Mouse (Mus musculus) ES-E14 (cell line): ENCODE measurements around the gene Zfp385b. TPM values are rescaled to one million over a fixed set of nuclear protein-coding genes. Genes with fewer than 3 reads are reported as not detected.

ENCODE experiments used
- DNase-seq: peaks from one replicate; pipeline ENCODE4 v3.0.0-alpha.2; 2013; ENCODE audit warnings: low read depth, low spot score
- H3K27ac ChIP-seq: 2 replicates; pipeline ENCODE4 v1.5.1; 2012; ENCODE audit warnings: low read depth, mild to moderate bottlenecking, low read length, moderate library complexity, mixed read lengths; ENCODE audit not compliant: poor library complexity, insufficient read depth, severe bottlenecking
- H3K36me3 ChIP-seq: 2 replicates; pipeline ENCODE4 v1.6.1; 2012; ENCODE audit warnings: mild to moderate bottlenecking, low read length, moderate library complexity, mixed read lengths; ENCODE audit not compliant: control insufficient read depth, poor library complexity, insufficient read depth, severe bottlenecking
- H3K4me1 ChIP-seq, 2 experiments: fragments of 150-350 bp in 1 of 2; sonication (generic) in 1 of 2; 2 replicates each; pipeline ENCODE4 v1.6.1; 2012; ENCODE audit warnings: low read length in 2 of 2, mild to moderate bottlenecking in 1 of 2, mixed read lengths in 1 of 2; ENCODE audit not compliant: control insufficient read depth in 2 of 2, insufficient read depth in 2 of 2, poor library complexity in 1 of 2
- H3K4me3 ChIP-seq, 2 experiments: fragments of 150-350 bp in 1 of 2; sonication (generic) in 1 of 2; 2 replicates each; pipeline ENCODE4 v1.5.1; 2012; ENCODE audit warnings: low read length in 2 of 2, low read depth in 1 of 2, mild to moderate bottlenecking in 1 of 2, mixed read lengths in 1 of 2; ENCODE audit not compliant: insufficient read depth in 1 of 2, poor library complexity in 1 of 2, severe bottlenecking in 1 of 2
- H3K9ac ChIP-seq: 2 replicates; pipeline ENCODE4 v1.6.1; 2012; ENCODE audit warnings: low read depth, mild to moderate bottlenecking, low read length, mixed read lengths; ENCODE audit not compliant: poor library complexity, insufficient read depth, severe bottlenecking
- H3K9me3 ChIP-seq: fragments of 150-350 bp; sonication (generic); 2 replicates; pipeline ENCODE4 v1.6.1; 2012; ENCODE audit warnings: low read depth, mild to moderate bottlenecking, low read length; ENCODE audit not compliant: control insufficient read depth, insufficient read depth
- CHD2 ChIP-seq: IDR thresholded peaks from 2 replicates; pipeline ENCODE4 v1.6.1; 2014; ENCODE audit warnings: mild to moderate bottlenecking, low read depth, low read length, inconsistent platforms
- HCFC1 ChIP-seq: IDR thresholded peaks from 2 replicates; pipeline ENCODE4 v1.6.1; 2012; ENCODE audit warnings: low read length, inconsistent platforms, borderline replicate concordance; ENCODE audit not compliant: insufficient read depth
- MAFK ChIP-seq: IDR thresholded peaks from 2 replicates; pipeline ENCODE4 v1.6.1; 2014; ENCODE audit warnings: mild to moderate bottlenecking, low read depth, low read length, inconsistent platforms; ENCODE audit not compliant: insufficient read depth
- ZC3H11A ChIP-seq: IDR thresholded peaks from 2 replicates; pipeline ENCODE4 v1.6.1; 2012; ENCODE audit warnings: low read depth, mild to moderate bottlenecking, inconsistent platforms, low read length, borderline replicate concordance
- ZNF384 ChIP-seq: IDR thresholded peaks from 2 replicates; pipeline ENCODE4 v1.6.1; 2012; ENCODE audit warnings: low read depth, low read length, inconsistent platforms
- in situ Hi-C, 2 experiments: fragments of 600-800 bp; cut with MboI; formaldehyde crosslinking; loops; one replicate each; pipeline ENCODE4 v1.15.1; 2025; ENCODE audit warnings: low sequenced_read_pairs in 2 of 2, inconsistent platforms in 1 of 2; ENCODE audit not compliant: unreplicated experiment in 2 of 2
- total RNA-seq: library from RNA; depleted of rRNA; stranded (reverse); fragments of 300-350 nt; gene quantifications from 2 replicates; pipeline ENCODE4 v1.2.3, GENCODE M21; 2012

Zfp385b gene
- total RNA-seq, 1 experiment = 0.09 TPM

DNA sequence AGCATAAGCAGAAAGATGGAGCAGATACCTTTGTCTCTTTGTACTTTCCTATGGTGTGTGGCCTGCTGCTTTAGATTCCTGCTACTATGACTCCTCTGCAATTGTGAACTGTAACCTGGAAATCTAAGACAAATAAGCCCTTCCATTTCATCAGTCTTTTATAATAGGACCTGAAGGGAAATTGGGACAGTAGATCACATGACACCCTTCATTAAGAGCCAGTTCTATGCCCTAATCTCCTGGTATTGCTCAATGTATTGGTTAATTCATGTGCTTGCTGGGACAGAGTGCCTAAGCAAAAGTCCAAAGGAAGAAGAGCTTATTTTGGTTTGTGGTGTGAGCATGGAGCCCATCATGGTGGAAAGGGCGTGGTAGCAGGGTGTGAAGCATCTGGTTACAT, 19.2 kb upstream of the Zfp385b start:
- in situ Hi-C loops = no loop called here
- no peak for DNase-seq
- no peak overlapping the region for H3K4me3 ChIP-seq
- H3K4me1 ChIP-seq = no peaks in the 10 kb centered on the region
- H3K27ac ChIP-seq = no peak overlapping the region
- TF ChIP-seq ZNF384 = no peak
- no peaks in the 10 kb centered on the region for H3K9me3 ChIP-seq
- no peak overlapping the region for H3K9ac ChIP-seq
- no peaks in the 10 kb centered on the region for H3K36me3 ChIP-seq

DNA sequence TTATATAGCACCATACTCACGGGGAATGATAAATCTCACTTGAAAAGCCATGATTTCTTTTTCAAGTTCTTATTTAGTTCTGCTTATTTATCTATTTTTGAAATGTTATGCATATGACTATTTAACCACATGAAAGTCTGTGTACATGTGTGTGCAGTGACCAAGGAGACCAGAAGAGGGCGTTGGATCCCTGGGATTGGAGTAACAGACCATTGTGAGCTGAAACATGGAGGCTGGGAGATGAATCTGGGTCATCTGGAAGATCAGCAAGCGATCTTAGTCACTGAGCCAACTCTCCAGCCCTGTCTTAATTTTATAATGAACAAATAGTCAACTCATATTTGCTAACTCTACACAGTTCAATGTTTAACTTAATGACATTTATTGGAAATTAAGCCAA, 16.3 kb upstream of the Zfp385b start:
- no peaks in the 10 kb centered on the region for H3K4me1 ChIP-seq
- H3K27ac ChIP-seq = no peak overlapping the region
- no peak overlapping the region for H3K4me3 ChIP-seq
- no peaks in the 10 kb centered on the region for H3K9me3 ChIP-seq
- DNase-seq = peak; percentile 16
- in situ Hi-C loops = no loop called here
- TF ChIP-seq MAFK (no peak), HCFC1 (no peak), ZC3H11A (no peak), ZNF384 (no peak), CHD2 (no peak)
- no peak overlapping the region for H3K9ac ChIP-seq
- H3K36me3 ChIP-seq = no peaks in the 10 kb centered on the region

DNA sequence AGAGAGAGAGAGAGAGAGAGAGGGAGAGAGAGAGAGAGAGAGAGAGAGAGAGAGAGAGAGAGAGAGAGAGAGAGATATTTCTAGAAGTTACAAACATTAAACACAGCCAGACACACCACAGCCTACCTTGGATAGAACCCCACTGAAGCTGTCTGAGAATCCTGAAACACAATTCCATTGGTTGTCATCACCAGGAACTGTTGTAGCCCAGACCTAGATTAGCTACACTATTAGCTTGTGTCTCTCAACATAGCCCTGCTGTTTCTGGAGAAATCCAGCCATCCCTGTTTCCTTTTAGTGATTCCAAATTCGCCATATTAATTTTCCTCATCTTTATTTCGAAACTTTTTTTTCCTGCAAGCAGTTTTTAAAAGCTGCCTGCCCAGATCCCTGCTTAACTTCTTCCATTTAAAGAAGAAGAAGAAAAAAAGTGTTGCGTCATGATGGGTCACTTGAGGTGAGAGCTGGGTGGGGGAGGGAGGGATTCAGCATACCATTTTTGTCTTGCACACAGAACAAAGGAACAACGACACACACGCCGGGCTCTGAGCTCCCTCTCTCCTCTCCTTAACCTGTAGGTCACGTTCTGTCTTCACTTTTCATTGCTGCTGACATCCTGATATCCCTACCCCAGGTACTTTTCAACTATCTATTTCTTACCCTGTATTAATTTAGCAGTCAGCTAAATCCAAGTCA, 6.8 kb upstream of the Zfp385b start:
- Histone ChIP-seq H3K9ac (no peak overlapping the region), H3K4me1 (no peaks in the 10 kb centered on the region; a peak in 1 of 4 replicates), H3K4me3 (no peak overlapping the region), H3K27ac (no peak overlapping the region), H3K36me3 (no peaks in the 10 kb centered on the region), H3K9me3 (no peaks in the 10 kb centered on the region)
- in situ Hi-C loops = no loop called here
- DNase-seq = no peak
- TF ChIP-seq CHD2 (no peak), ZC3H11A (no peak), ZNF384 (no peak), HCFC1 (no peak), MAFK (no peak)

DNA sequence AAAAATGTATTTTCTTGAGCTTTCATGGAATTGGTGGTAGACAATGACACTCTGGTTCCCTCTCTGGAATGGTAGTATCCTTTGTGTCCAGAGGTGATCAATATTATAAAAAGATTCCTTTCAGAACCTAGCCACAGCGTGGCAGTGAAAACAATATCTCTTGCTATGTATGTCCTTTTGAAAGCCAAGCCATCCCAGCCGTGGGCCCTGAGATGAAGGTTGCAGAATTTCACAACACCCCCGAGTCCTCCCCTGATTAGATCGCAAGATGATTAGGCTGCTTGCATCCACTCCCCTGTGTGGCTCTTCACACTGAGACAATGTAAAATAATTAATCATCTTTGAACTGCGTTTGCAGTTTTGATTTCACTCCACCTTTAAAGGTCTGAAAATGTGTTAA, 3.6 kb upstream of the Zfp385b start:
- in situ Hi-C loops = no loop called here
- H3K4me1 ChIP-seq = no peaks in the 10 kb centered on the region; a peak in 1 of 4 replicates
- no peak for DNase-seq
- no peaks in the 10 kb centered on the region for H3K9me3 ChIP-seq
- H3K27ac ChIP-seq = no peak overlapping the region
- H3K36me3 ChIP-seq = no peaks in the 10 kb centered on the region
- no peak overlapping the region for H3K9ac ChIP-seq
- TF ChIP-seq MAFK (no peak), ZNF384 (no peak), CHD2 (no peak), ZC3H11A (no peak), HCFC1 (no peak)
- H3K4me3 ChIP-seq = no peak overlapping the region

DNA sequence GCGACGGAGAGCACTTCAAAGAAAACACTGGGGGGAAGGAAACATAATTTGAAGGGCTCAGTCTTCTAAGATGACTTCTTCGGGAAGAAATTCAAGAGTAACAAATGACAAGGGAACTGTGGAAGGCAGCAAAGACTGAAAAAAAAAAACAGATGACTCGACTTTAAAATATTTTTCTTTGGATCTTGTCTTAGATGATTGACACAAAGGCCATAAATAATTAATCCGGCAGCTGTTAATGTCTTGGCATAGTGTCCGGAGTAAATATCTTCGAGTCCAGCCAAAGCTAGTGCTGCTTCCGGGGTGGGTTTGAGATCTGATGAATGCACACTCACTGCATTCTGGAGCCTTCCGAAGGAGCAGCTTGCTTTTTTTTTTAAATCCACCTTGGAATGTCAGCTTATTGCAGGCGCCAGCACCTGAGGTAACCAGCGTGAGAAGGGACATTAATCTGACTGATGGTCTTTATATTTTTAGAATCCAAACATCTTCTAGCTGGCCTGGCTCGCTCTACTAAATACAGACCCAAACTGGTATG, 2.0 kb downstream of the Zfp385b start:
- no peaks in the 10 kb centered on the region for H3K9me3 ChIP-seq
- H3K9ac ChIP-seq = no peak overlapping the region
- H3K4me1 ChIP-seq = no peaks in the 10 kb centered on the region
- no peak overlapping the region for H3K27ac ChIP-seq
- in situ Hi-C loops = no loop called here
- TF ChIP-seq CHD2 (no peak), MAFK (no peak), ZNF384 (no peak), HCFC1 (no peak), ZC3H11A (no peak)
- no peaks in the 10 kb centered on the region for H3K36me3 ChIP-seq
- H3K4me3 ChIP-seq = no peak overlapping the region
- DNase-seq = no peak
